Mouse (Mus musculus) G1E (cell line): ENCODE measurements at regions not wholly inside any gene's neighbourhood (a gene's known extent, or its start where the extent isn't known, plus 50 kb on each side); places are given as distances from the start of the nearest gene placed in this dataset.

Experiments used
- ATAC-seq: 2 replicates; pipeline ENCODE4 v1.8.0; 2016; ENCODE audit warnings: mild to moderate bottlenecking; ENCODE audit not compliant: insufficient number of reproducible peaks, poor library complexity, low FRiP score, severe bottlenecking; ENCODE audit errors: extremely low read depth
- DNase-seq: peaks from one replicate; pipeline ENCODE4 v3.0.0; 2012; ENCODE audit warnings: low spot score
- H3K27me3 ChIP-seq: 2 replicates; pipeline ENCODE4 v1.6.1; 2012; ENCODE audit warnings: mild to moderate bottlenecking, low read length, inconsistent platforms; ENCODE audit not compliant: insufficient read depth
- H3K36me3 ChIP-seq: replicated peaks from 2 replicates; pipeline ENCODE3; 2012; ENCODE audit warnings: mild to moderate bottlenecking, inconsistent platforms
- H3K4me1 ChIP-seq: 2 replicates; pipeline ENCODE4 v1.6.1; 2012; ENCODE audit warnings: low read depth, low read length, inconsistent platforms, mixed read lengths; ENCODE audit not compliant: insufficient read depth
- H3K4me3 ChIP-seq: 2 replicates; pipeline ENCODE4 v1.5.1; 2012; ENCODE audit warnings: low read depth, mild to moderate bottlenecking, inconsistent platforms, low read length, moderate library complexity, mixed read lengths
- H3K9me3 ChIP-seq: replicated peaks from 2 replicates; pipeline ENCODE4 v1.6.1; 2012; ENCODE audit warnings: inconsistent platforms
- CTCF ChIP-seq: IDR thresholded peaks from 2 replicates; pipeline ENCODE4 v1.5.1; 2012; ENCODE audit warnings: low read depth, low read length, inconsistent platforms, mixed read lengths
- GATA1 ChIP-seq: IDR thresholded peaks from 2 replicates; pipeline ENCODE4 v1.6.1; 2012; ENCODE audit warnings: borderline replicate concordance, low read length, inconsistent platforms, mixed read lengths
- GATA2 ChIP-seq: IDR thresholded peaks from 2 replicates; pipeline ENCODE4 v1.6.1; 2012; ENCODE audit warnings: low read depth, low read length, inconsistent platforms, borderline replicate concordance
- POLR2AphosphoS5 ChIP-seq: IDR thresholded peaks from 2 replicates; pipeline ENCODE4 v1.6.1; 2012; ENCODE audit warnings: low read depth, low read length, inconsistent platforms; ENCODE audit not compliant: insufficient replicate concordance
- TAL1 ChIP-seq: conservative IDR thresholded peaks from 2 replicates; pipeline ENCODE4 v1.6.1; 2012; ENCODE audit warnings: low read depth, low read length, inconsistent platforms, mixed read lengths

DNA sequence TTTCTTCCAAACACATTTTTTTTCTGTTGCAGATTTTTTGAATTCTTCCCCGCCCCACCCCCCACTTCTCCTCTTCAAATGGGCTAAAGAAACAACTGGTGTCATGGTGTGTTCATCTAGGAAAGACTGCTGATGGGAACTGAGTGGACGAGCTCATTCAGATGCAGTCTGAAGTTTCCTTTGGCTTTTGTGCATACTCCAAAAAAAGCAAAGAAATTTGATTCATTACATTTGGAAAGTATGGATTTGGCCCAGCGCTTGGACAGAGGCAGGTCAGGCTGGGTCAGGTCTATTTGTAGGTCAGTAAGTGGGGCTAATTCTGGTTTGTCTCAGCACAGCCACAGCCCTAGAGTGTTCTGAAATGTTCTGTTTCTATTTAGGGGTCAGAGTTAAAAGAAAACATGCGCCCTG, 477.9 kb upstream of the Nox3 start:
- no peaks in the 10 kb centered on the region for H3K9me3 ChIP-seq
- no peak for ATAC-seq
- TF ChIP-seq CTCF, result no peak
- TF ChIP-seq GATA2, result no peak
- no peak for TF ChIP-seq POLR2AphosphoS5
- TF ChIP-seq TAL1, result no peak
- no peak for TF ChIP-seq GATA1
- H3K4me1 ChIP-seq, result no peaks in the 10 kb centered on the region
- H3K36me3 ChIP-seq, result no peaks in the 10 kb centered on the region
- DNase-seq, result no peak
- no peaks in the 10 kb centered on the region for H3K27me3 ChIP-seq
- no peak overlapping the region for H3K4me3 ChIP-seq

DNA sequence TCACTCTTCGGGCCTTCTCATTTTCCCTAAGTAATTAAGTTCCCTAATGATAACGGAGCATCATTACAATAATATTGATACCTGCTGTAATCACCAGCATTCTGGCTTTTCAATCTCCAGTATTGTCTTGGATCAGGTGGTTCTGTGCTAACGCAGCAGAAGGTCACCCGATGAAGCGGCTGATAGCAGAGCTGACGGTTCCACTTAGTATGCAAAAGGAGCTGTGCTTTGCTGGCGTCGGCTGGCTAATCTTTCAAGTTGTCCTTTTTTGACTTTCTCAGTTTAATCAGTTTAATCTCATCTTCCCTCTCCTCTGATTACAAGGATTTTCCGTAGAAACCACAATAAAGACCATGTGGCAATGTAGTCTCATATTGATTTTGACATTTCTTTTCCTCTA, 478.9 kb upstream of the Nox3 start:
- no peaks in the 10 kb centered on the region for H3K4me1 ChIP-seq
- no peaks in the 10 kb centered on the region for H3K9me3 ChIP-seq
- H3K36me3 ChIP-seq, result no peaks in the 10 kb centered on the region
- DNase-seq (no peak), ATAC-seq (no peak)
- no peak for TF ChIP-seq GATA2
- no peak for TF ChIP-seq TAL1
- no peak for TF ChIP-seq GATA1
- no peak overlapping the region for H3K4me3 ChIP-seq
- H3K27me3 ChIP-seq, result no peaks in the 10 kb centered on the region

DNA sequence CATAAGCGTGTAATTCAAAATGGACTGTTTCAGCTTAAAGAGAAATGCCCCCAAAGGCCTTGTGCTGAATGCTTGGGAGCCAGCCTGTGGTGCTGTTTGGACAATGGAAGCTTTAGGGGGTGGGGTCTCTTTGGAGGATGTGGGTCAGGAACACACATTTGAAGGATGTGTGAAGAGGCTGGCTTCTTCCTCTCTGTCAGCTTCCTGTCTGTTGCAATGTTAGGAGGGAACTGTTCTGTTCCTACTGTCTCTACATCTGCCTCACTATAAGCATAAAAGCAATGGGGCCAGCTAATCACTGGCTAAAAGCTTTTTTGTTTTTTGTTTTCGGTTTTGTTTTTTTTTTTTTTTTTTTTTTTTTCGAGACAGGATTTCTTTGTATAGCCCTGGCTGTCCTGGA, 480.5 kb upstream of the Nox3 start:
- H3K4me3 ChIP-seq, result no peak overlapping the region
- no peak for TF ChIP-seq GATA1
- H3K9me3 ChIP-seq, result no peaks in the 10 kb centered on the region
- no peaks in the 10 kb centered on the region for H3K36me3 ChIP-seq
- no peaks in the 10 kb centered on the region for H3K4me1 ChIP-seq
- DNase-seq (no peak), ATAC-seq (no peak)
- no peaks in the 10 kb centered on the region for H3K27me3 ChIP-seq

DNA sequence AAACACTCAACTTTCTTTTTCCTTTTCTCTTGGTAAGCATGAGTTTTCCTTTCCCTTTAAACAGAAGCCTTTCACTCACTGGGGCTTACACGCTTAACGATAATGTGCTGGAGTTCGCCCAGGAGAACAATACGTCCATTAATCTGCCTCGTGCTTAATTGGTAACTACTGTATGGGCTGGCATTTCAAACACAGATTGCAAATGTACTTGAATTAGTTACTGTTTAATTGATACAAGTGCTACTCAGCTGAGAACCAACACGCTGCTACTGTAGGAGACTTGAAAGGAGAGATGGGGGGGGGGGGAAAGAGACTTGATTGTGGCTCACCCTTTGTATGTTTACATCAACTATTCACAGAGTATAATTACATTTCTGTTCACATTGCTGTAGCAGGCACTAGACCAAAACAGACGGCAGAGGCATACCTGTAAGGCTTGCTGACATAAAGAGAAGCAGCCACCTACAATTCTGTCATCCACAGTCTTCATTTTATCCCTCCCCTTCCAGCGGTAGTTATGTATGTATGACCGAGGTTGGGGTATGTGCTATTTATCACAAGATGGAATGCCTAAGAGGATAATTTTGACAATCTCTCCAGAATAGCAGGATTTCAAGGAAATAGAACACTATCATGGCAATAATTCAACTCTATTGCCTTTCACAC, 481.6 kb upstream of the Nox3 start:
- Histone ChIP-seq H3K4me1 (no peaks in the 10 kb centered on the region), H3K27me3 (no peaks in the 10 kb centered on the region), H3K4me3 (no peak overlapping the region), H3K36me3 (no peaks in the 10 kb centered on the region), H3K9me3 (no peaks in the 10 kb centered on the region)
- ATAC-seq (no peak), DNase-seq (no peak)
- TF ChIP-seq GATA1 (no peak), CTCF (no peak), TAL1 (no peak), GATA2 (no peak), POLR2AphosphoS5 (no peak)

DNA sequence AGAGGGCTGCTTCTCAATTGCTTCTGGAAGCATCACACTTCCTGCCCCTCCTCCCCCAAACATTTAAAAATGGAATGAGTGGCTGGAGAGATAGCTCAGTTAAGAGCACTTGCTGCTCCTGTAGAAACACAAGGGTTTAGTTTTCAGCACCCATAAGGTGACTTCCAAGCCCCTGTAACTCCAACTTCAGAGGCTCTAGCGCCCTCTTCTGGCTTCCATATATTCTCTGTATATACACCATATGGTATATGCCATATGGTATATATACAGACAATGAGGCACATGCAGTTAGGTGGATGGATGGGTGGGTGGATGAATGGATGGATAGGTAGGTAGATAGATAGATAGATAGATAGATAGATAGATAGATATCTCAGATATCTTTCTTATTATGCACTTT, 483.2 kb upstream of the Nox3 start:
- DNase-seq (no peak), ATAC-seq (no peak)
- Histone ChIP-seq H3K4me1 (no peaks in the 10 kb centered on the region), H3K9me3 (no peaks in the 10 kb centered on the region), H3K4me3 (no peak overlapping the region), H3K27me3 (no peaks in the 10 kb centered on the region), H3K36me3 (no peaks in the 10 kb centered on the region)
- TF ChIP-seq TAL1 (no peak), GATA2 (no peak), POLR2AphosphoS5 (no peak), GATA1 (no peak), CTCF (no peak)

DNA sequence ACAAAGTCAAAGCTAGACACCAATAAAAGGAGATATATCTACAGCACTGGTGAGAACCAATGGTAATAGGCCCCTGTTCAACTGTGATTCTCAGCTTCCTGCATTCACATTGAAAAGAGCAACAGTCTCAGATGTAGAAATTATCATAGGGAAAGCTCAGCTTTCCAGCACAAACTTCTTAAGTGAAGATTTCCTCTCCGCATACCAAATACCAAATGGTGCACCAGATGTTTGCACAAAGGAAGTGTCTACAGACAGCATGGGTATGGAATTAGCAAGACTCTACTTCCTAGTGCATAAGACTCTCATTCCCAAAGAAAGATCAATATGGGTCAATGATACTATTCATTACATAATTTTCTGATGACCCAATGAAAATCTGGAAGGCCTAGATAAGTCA, 486.0 kb upstream of the Nox3 start:
- no peaks in the 10 kb centered on the region for H3K9me3 ChIP-seq
- TF ChIP-seq CTCF, result no peak
- ATAC-seq (no peak), DNase-seq (no peak)
- no peaks in the 10 kb centered on the region for H3K36me3 ChIP-seq
- H3K4me1 ChIP-seq, result no peaks in the 10 kb centered on the region
- no peak overlapping the region for H3K4me3 ChIP-seq
- H3K27me3 ChIP-seq, result no peaks in the 10 kb centered on the region

DNA sequence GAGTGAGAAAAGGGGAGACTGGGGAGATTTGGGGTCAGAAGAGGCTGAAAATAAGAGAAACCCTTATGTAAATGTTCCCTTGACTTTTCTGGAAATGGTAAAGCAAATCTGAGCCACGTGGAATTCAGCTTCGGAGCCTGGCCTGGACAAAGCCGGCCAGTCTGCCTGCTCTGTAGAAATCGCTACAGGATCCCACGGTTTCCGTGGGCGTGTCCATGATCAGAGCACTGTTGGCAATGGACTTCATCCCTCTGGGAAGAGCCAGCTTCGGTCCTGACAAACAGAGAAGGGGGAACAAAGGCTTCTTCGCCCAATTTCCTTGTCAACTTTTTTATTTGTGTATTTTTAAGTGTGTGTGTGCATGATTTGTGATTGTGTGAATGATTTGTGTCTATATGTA, 490.7 kb upstream of the Nox3 start:
- Histone ChIP-seq H3K4me1 (no peaks in the 10 kb centered on the region), H3K4me3 (no peak overlapping the region), H3K36me3 (no peaks in the 10 kb centered on the region), H3K27me3 (no peaks in the 10 kb centered on the region), H3K9me3 (no peaks in the 10 kb centered on the region)
- TF ChIP-seq TAL1 (no peak), POLR2AphosphoS5 (no peak), CTCF (no peak), GATA2 (no peak), GATA1 (no peak)
- ATAC-seq, result no peak
- DNase-seq, result no peak
